Mouse (Mus musculus) layer of hippocampus, adult 8-10 months (tissue): ENCODE measurements around the gene Ppargc1a. TPM values are rescaled to one million over a fixed set of nuclear protein-coding genes. Genes with fewer than 3 reads are reported as not detected.

ENCODE experiments used
- DNase-seq, 2 experiments: peaks; one replicate each; pipeline ENCODE4 v3.0.0; 2022; ENCODE audit warnings: low spot score in 2 of 2
- total RNA-seq, 4 experiments: library from RNA; stranded (reverse); gene quantifications; 2 replicates each; pipeline ENCODE4 v1.2.4; 2022

The Ppargc1a gene
- total RNA-seq, 4 experiments from 2014 or later = 41.9 to 55.3 (median 50.2) TPM

- DNase-seq = no peak
Observed at GRCm38 (mm10) chr5:51517440-51518187, 49.9 kb downstream of the Ppargc1a start.

- no peak for DNase-seq
Observed at GRCm38 (mm10) chr5:51504654-51505053, 62.9 kb downstream of the Ppargc1a start.

GRCm38 (mm10) chr5:51497910-51498517 lies 69.5 kb downstream of the Ppargc1a start:
- DNase-seq = no peak

GRCm38 (mm10) chr5:51495446-51495845 lies 72.1 kb downstream of the Ppargc1a start:
- no peak for DNase-seq

GRCm38 (mm10) chr5:51494358-51494876 lies 73.1 kb downstream of the Ppargc1a start:
- DNase-seq = no peak

- no peak for DNase-seq
Observed at GRCm38 (mm10) chr5:51483768-51484167, 83.8 kb downstream of the Ppargc1a start.

- DNase-seq = no peak
Observed at GRCm38 (mm10) chr5:51479859-51480258, 87.7 kb downstream of the Ppargc1a start.

GRCm38 (mm10) chr5:51479456-51479855 lies 88.1 kb downstream of the Ppargc1a start:
- no peak for DNase-seq

- DNase-seq = no peak
Observed at GRCm38 (mm10) chr5:51478319-51478994, 89.1 kb downstream of the Ppargc1a start.

GRCm38 (mm10) chr5:51477140-51477539 lies 90.4 kb downstream of the Ppargc1a start:
- no peak for DNase-seq

GRCm38 (mm10) chr5:51475034-51475541 lies 92.4 kb downstream of the Ppargc1a start:
- DNase-seq = no peak

- DNase-seq = no peak
Observed at GRCm38 (mm10) chr5:51471614-51472013, 95.9 kb downstream of the Ppargc1a start.

- DNase-seq = no peak
Observed at GRCm38 (mm10) chr5:51466036-51466435, 101.5 kb downstream of the Ppargc1a start.

- DNase-seq = no peak
Observed at GRCm38 (mm10) chr5:51452033-51452432, 115.5 kb downstream of the Ppargc1a start.

GRCm38 (mm10) chr5:51447631-51448030 lies 119.9 kb downstream of the Ppargc1a start:
- DNase-seq = no peak

- DNase-seq = no peak
Observed at GRCm38 (mm10) chr5:51446299-51447090, 121.0 kb downstream of the Ppargc1a start.

GRCm38 (mm10) chr5:51445726-51446125 lies 121.8 kb downstream of the Ppargc1a start:
- DNase-seq = no peak

- no peak for DNase-seq
Observed at GRCm38 (mm10) chr5:51439773-51440172, 127.8 kb downstream of the Ppargc1a start.

- no peak for DNase-seq
Observed at GRCm38 (mm10) chr5:51433905-51434304, 133.6 kb downstream of the Ppargc1a start.

- no peak for DNase-seq
Observed at GRCm38 (mm10) chr5:51432532-51432931, 135.0 kb downstream of the Ppargc1a start.

GRCm38 (mm10) chr5:51432031-51432430 lies 135.5 kb downstream of the Ppargc1a start:
- DNase-seq = no peak
